In the genomic region with DNA sequence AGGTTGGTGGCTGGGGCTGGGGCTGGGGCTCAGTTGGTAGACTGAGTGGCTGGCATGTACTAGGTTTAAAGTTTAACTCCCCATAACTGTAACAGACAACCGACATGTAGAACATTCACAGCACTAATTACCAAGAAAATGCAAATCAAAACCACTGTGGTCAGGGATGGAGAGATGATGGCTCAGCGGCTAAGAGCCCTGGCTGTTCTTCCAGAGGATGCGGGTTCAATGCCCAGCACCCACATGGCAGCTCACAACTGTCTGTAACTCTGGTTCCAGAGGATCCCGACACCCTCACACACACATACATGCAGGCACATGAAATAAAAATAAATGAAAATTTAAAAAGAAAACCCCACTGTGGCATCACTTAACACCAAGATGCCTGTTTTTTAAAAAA, we compare ENCODE assay signal across 16 mouse cellular contexts. TPM values are rescaled to one million over a fixed set of nuclear protein-coding genes. Genes with fewer than 3 reads are reported as not detected.
DNase-seq lines count a peak whose midpoint lies in the region; ATAC-seq lines count a peak whose summit lies in the region.
"Had no signal": no experiment of that assay in that cellular context is flagged by ENCODE, and none has a peak within 500 bp of the region (broad histone marks: within the 10 kb centered on the region; RNA-seq: fewer than 3 reads in every experiment).

No protein-coding gene starts in this region.

- no peaks in the 10 kb centered on the region for H3K27me3 ChIP-seq in heart, embryonic 13.5 days (replicated peaks)
- H3K27me3 ChIP-seq in kidney, embryonic 15.5 days: no peaks in the 10 kb centered on the region
- no peaks in the 10 kb centered on the region for H3K27me3 ChIP-seq in embryonic facial prominence, embryonic 14.5 days (replicated peaks; ENCODE audit: control insufficient read depth, insufficient read depth, low read length)
- no peaks in the 10 kb centered on the region for H3K27me3 ChIP-seq in limb, embryonic 15.5 days
- H3K27me3 ChIP-seq: liver, embryonic 13.5 days had no signal

- DNase-seq in heart, adult 8-10 months (ENCODE audit: low spot score): no peak
- DNase-seq in kidney, postnatal 4 days: no peak
- no peak for DNase-seq in embryonic facial prominence, embryonic 14.5 days (ENCODE audit: low spot score)
- no peak for DNase-seq in left cerebral cortex, adult 11 months (ENCODE audit: low spot score)
- DNase-seq in spleen, postnatal 14 days (ENCODE audit: low spot score in 2 of 2): no peak
- DNase-seq: cerebellum, postnatal 14 days; gastrocnemius, postnatal 14 days; heart, postnatal 4 days; liver, embryonic 13.5 days; thymus, adult 18-20 months had no signal

- H3K9ac ChIP-seq in heart, embryonic 13.5 days: peak overlapping the region; percentile 61; the same call in 1 of the 2 replicates
- no peak overlapping the region for H3K9ac ChIP-seq in kidney, embryonic 15.5 days
- 0 out of 2 replicates have a peak overlapping the region, but pooled peaks have one; percentile 5 for H3K9ac ChIP-seq in embryonic facial prominence, embryonic 14.5 days (ENCODE audit: low read depth, low read length)
- H3K9ac ChIP-seq in limb, embryonic 15.5 days: no peak overlapping the region
- H3K9ac ChIP-seq: liver, embryonic 13.5 days had no signal

- H3K9me3 ChIP-seq in heart, embryonic 13.5 days: no peaks in the 10 kb centered on the region
- no peaks in the 10 kb centered on the region for H3K9me3 ChIP-seq in kidney, embryonic 15.5 days (replicated peaks)
- no peaks in the 10 kb centered on the region for H3K9me3 ChIP-seq in embryonic facial prominence, embryonic 14.5 days (ENCODE audit: control insufficient read depth, low read length)
- H3K9me3 ChIP-seq in limb, embryonic 15.5 days: no peaks in the 10 kb centered on the region
- H3K9me3 ChIP-seq: liver, embryonic 13.5 days; midbrain, embryonic 10.5 days had no signal

- no peak for ATAC-seq in heart, embryonic 13.5 days (ENCODE audit: extremely low read depth, insufficient number of reproducible peaks, low FRiP score, low TSS enrichment)
- no peak for ATAC-seq in kidney, embryonic 15.5 days (replicated peaks; ENCODE audit: low FRiP score)
- ATAC-seq in embryonic facial prominence, embryonic 14.5 days (ENCODE audit: low read depth): no peak
- ATAC-seq in limb, embryonic 15.5 days (ENCODE audit: insufficient number of reproducible peaks, low FRiP score, low TSS enrichment, low read depth): no peak
- ATAC-seq: Patski had no signal

- no peak overlapping the region for H3K4me3 ChIP-seq in heart, embryonic 13.5 days
- H3K4me3 ChIP-seq in kidney, embryonic 15.5 days (replicated peaks): no peak overlapping the region
- no peak overlapping the region for H3K4me3 ChIP-seq in embryonic facial prominence, embryonic 14.5 days (ENCODE audit: low read depth, low read length)
- H3K4me3 ChIP-seq in limb, embryonic 15.5 days: no peak overlapping the region
- H3K4me3 ChIP-seq: layer of hippocampus, adult 2 months; liver, embryonic 13.5 days; midbrain, embryonic 10.5 days had no signal

- 84% methylated on average over 4 of the region's 4 CpGs for WGBS in heart, embryonic 13.5 days
- 83% methylated on average over 4 of the region's 4 CpGs for WGBS in kidney, embryonic 15.5 days
- 74% methylated on average over 4 of the region's 4 CpGs for WGBS in embryonic facial prominence, embryonic 14.5 days
- 57% methylated on average over 4 of the region's 4 CpGs for WGBS in limb, embryonic 15.5 days

- peak overlapping the region; percentile 78 for H3K27ac ChIP-seq in heart, embryonic 13.5 days (replicated peaks)
- H3K27ac ChIP-seq in kidney, embryonic 15.5 days: peak overlapping the region; percentile 63; the same call in 1 of the 2 replicates
- H3K27ac ChIP-seq in embryonic facial prominence, embryonic 14.5 days (replicated peaks; ENCODE audit: low read depth, low read length): peak overlapping the region; percentile 65
- peak overlapping the region; percentile 74 for H3K27ac ChIP-seq in limb, embryonic 15.5 days
- H3K27ac ChIP-seq: layer of hippocampus, adult 2 months; liver, embryonic 13.5 days had no signal

- peaks cover 85% of the 10 kb centered on the region for H3K4me1 ChIP-seq in heart, embryonic 13.5 days
- H3K4me1 ChIP-seq in kidney, embryonic 15.5 days: peaks cover 54% of the 10 kb centered on the region
- peaks cover 36% of the 10 kb centered on the region for H3K4me1 ChIP-seq in embryonic facial prominence, embryonic 14.5 days (ENCODE audit: control insufficient read depth, insufficient read depth, low read length)
- H3K4me1 ChIP-seq in limb, embryonic 15.5 days: peaks cover 43% of the 10 kb centered on the region
- H3K4me1 ChIP-seq: liver, embryonic 13.5 days had no signal

- H3K36me3 ChIP-seq in heart, embryonic 13.5 days: no peaks in the 10 kb centered on the region
- no peaks in the 10 kb centered on the region for H3K36me3 ChIP-seq in kidney, embryonic 15.5 days
- no peaks in the 10 kb centered on the region for H3K36me3 ChIP-seq in embryonic facial prominence, embryonic 14.5 days (ENCODE audit: control insufficient read depth, insufficient read depth, low read length)
- H3K36me3 ChIP-seq in limb, embryonic 15.5 days: no peaks in the 10 kb centered on the region
- H3K36me3 ChIP-seq: liver, embryonic 13.5 days; midbrain, embryonic 10.5 days had no signal

- peak overlapping the region; percentile 43 for H3K4me2 ChIP-seq in heart, embryonic 13.5 days
- no peak overlapping the region for H3K4me2 ChIP-seq in kidney, embryonic 15.5 days
- peak overlapping the region; percentile 30 for H3K4me2 ChIP-seq in embryonic facial prominence, embryonic 14.5 days (ENCODE audit: low read depth, low read length)
- H3K4me2 ChIP-seq in limb, embryonic 15.5 days: peak overlapping the region; percentile 30; the same call in 1 of the 2 replicates
- H3K4me2 ChIP-seq: liver, embryonic 13.5 days had no signal

RNA-seq across cellular contexts. Expression of a gene that starts 18.8 kb away (rescaled TPM):
- 16.4 and 16.5 TPM in 2 replicates for polyA plus RNA-seq in heart, embryonic 13.5 days (2015; fragmentation: Nextera tagmentation; extraction: Ambion mirVana)
- 1 to 10 TPM in 3 of 4 experiments, under 1 TPM in 1; 0.72 to 1.2 (median 1.0) TPM for total RNA-seq in heart, adult 8-10 months (2022)
- polyA plus RNA-seq in kidney, embryonic 15.5 days (2015; fragmentation: Nextera tagmentation; extraction: Ambion mirVana): 9.6 and 11.2 TPM in 2 replicates
- 16.4 and 17.1 TPM in 2 replicates for polyA plus RNA-seq in embryonic facial prominence, embryonic 14.5 days (2014; fragmentation: Nextera tagmentation; extraction: Ambion mirVana)
- 17.4 and 21.7 TPM in 2 replicates for polyA plus RNA-seq in limb, embryonic 15.5 days (2015; fragmentation: Nextera tagmentation; extraction: Ambion mirVana)
- polyA plus RNA-seq: Patski had no signal

Comparison
In these comparisons a context has a peak if more than half of its experiments do, and no peak if none do; other contexts are left out.
1. H3K9ac ChIP-seq: peak in heart, embryonic 13.5 days (single experiment) and embryonic facial prominence, embryonic 14.5 days (single experiment); none in kidney, embryonic 15.5 days (single experiment) and limb, embryonic 15.5 days (single experiment).
2. Peak in every context shown above with its lines, with median percentiles within 50 percentile points of each other: H3K27ac ChIP-seq.